Mouse (Mus musculus) MEL-GATA-1-ER (cell line): ENCODE measurements around the gene Cel.

Source experiments
- DNase-seq: peaks from one replicate; pipeline ENCODE4 v3.0.0-alpha.2; 2012; ENCODE audit warnings: low read depth; ENCODE audit errors: extremely low read depth

Gene Cel

GRCm38 (mm10) chr2:28585730-28586129 is 22.5 kb upstream of the Cel start:
- no peak for DNase-seq

GRCm38 (mm10) chr2:28585043-28585571 is 21.9 kb upstream of the Cel start:
- DNase-seq, result no peak

- DNase-seq, result no peak
These were observed 20.4 kb upstream of the Cel start, which contains the start of gene Gtf3c5 for GRCm38 (mm10) chr2:28583651-28584050. Gene Gtf3c5, minus strand, starts transcription at chr2:28583751.

- peak; percentile 90 for DNase-seq
These were observed 19.6 kb upstream of the Cel start for GRCm38 (mm10) chr2:28582647-28583353.

- DNase-seq, result no peak
These were observed 14.8 kb upstream of the Cel start for GRCm38 (mm10) chr2:28578003-28578402.

GRCm38 (mm10) chr2:28576815-28577214 is 13.6 kb upstream of the Cel start:
- DNase-seq, result no peak

GRCm38 (mm10) chr2:28575341-28575740 is 12.1 kb upstream of the Cel start:
- no peak for DNase-seq

GRCm38 (mm10) chr2:28569903-28570302 is 6.7 kb upstream of the Cel start:
- no peak for DNase-seq

GRCm38 (mm10) chr2:28566545-28566944 is 3.3 kb upstream of the Cel start:
- no peak for DNase-seq

- no peak for DNase-seq
These were observed 1.2 kb upstream of the Cel start for GRCm38 (mm10) chr2:28564380-28564779.

GRCm38 (mm10) chr2:28563830-28564229 is 627 bp upstream of the Cel start:
- no peak for DNase-seq

GRCm38 (mm10) chr2:28557452-28557851 is 5.8 kb downstream of the Cel start:
- DNase-seq, result no peak

GRCm38 (mm10) chr2:28552301-28552700 is 10.9 kb downstream of the Cel start:
- DNase-seq, result no peak

- DNase-seq, result no peak
These were observed 14.0 kb downstream of the Cel start for GRCm38 (mm10) chr2:28549157-28549556.

- peak; percentile 36 for DNase-seq
These were observed 15.7 kb downstream of the Cel start for GRCm38 (mm10) chr2:28547237-28548172.

GRCm38 (mm10) chr2:28546560-28546959 is 16.6 kb downstream of the Cel start:
- DNase-seq, result no peak

- no peak for DNase-seq
These were observed 17.2 kb downstream of the Cel start for GRCm38 (mm10) chr2:28545976-28546375.

GRCm38 (mm10) chr2:28543894-28544293 is 19.3 kb downstream of the Cel start:
- DNase-seq, result no peak

GRCm38 (mm10) chr2:28540587-28541227 is 22.5 kb downstream of the Cel start:
- no peak for DNase-seq

- no peak for DNase-seq
These were observed 23.3 kb downstream of the Cel start for GRCm38 (mm10) chr2:28539949-28540348.

- DNase-seq, result no peak
These were observed 24.0 kb downstream of the Cel start for GRCm38 (mm10) chr2:28539206-28539605.

- no peak for DNase-seq
These were observed 24.4 kb downstream of the Cel start for GRCm38 (mm10) chr2:28538817-28539128.
